Mouse (Mus musculus): ENCODE measurements around the gene Mkln1.

GRCm38 (mm10) chr6:31549361-31550051 is 151.0 kb downstream of the Mkln1 start:
- no peak for TF ChIP-seq CTCF (IDR thresholded peaks at IDR 0.05; ENCODE audit: extremely low read depth, insufficient read depth, insufficient read length, insufficient replicate concordance)
- no peak for TF ChIP-seq POLR2A (IDR thresholded peaks at IDR 0.05; ENCODE audit: low read depth, low read length)

Data from spleen, adult 2 months (tissue).